Mouse (Mus musculus): ENCODE measurements around the gene Slc25a35. TPM values are rescaled to one million over a fixed set of nuclear protein-coding genes. Genes with fewer than 3 reads are reported as not detected.
A peak's percentile ranks its signal among the peaks of the same experiment; 100 is the strongest.
"Not testable (repeated sequence)": the region's sequence is repeated elsewhere in the genome, so short reads cannot be mapped to it uniquely, and the experiment has no call there.

Gene Slc25a35
- polyA plus RNA-seq, 1 experiment from 2014 or later, result 2.8 TPM

DNA sequence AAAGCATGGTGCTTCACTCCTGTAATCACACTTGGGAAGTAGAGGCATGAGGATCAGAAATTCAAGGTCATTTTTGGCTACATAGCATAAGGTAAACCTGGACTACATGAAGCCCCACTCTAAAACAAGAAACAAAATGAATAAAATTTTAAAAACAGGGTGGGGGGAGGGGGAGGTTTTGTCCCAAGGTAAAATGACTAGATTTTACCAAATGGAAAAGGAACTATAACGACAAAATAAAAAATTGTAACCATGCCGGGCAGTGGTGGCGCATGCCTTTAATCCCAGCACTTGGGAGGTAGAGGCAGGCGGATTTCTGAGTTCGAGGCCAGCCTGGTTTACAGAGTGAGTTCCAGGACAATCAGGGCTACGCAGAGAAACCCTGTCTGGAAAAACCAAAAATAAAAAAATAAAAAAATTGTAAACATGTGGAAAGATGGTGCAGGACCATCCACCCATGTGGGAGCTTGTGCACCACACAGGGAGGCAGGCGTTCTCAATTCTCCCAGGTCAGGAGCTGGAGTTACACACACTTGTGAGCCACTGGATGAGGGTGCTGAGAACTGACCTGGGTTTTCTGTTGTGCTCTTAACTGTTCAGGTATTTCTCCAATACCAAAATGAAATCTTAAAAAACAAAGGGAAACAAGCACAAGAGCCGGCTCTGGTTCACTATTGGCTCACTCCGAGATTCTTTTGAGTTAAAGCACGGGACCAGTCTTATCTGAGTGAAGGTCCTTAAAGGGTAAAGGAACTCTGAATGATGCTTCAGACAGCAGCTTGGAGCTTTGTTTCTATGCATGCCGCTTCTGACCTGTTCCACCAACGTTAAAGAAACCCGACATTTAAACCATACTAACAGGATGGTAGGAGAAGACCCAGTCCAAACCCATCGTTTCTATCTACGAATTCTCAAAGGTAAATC, 42.7 kb downstream of the Slc25a35 start:
- Histone ChIP-seq H3K4me1 (peaks cover 18% of the 10 kb centered on the region), H3K27me3 (no peaks in the 10 kb centered on the region), H3K4me3 (no peak overlapping the region), H3K4me2 (peak overlapping the region; percentile 82), H3K36me3 (no peaks in the 10 kb centered on the region), H3K27ac (no peak overlapping the region), H3K9ac (no peak overlapping the region), H3K9me3 (no peaks in the 10 kb centered on the region)
- 84% methylated on average over 15 of the region's 15 CpGs for WGBS
- no peak for ATAC-seq (ENCODE audit: borderline replicate concordance, extremely low read depth, low FRiP score, low TSS enrichment)

DNA sequence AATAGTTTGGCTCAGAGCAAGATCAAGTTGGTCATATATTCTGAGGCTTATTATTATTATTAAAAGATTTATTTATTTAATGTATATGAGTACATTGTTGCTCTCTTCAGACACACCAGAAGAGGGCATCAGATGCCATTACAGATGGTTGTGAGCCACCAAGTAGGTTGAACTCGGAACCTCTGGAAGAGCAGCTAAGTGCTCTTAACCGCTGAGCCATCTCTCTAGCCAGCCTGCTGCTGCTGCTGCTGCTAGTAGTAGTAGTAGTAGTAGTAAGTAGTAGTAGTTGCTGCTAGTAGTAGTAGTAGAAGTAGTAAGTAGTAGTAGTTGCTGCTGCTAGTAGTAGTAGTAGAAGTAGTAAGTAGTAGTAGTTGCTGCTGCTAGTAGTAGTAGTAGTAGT, 43.5 kb downstream of the Slc25a35 start:
- peaks cover 18% of the 10 kb centered on the region for H3K4me1 ChIP-seq
- H3K4me2 ChIP-seq, result peak overlapping the region; percentile 82
- H3K9me3 ChIP-seq; H3K36me3 ChIP-seq; ATAC-seq (ENCODE audit: borderline replicate concordance, extremely low read depth, low FRiP score, low TSS enrichment); H3K9ac ChIP-seq; H3K27me3 ChIP-seq: not testable (repeated sequence)
- H3K27ac ChIP-seq, result peak overlapping the region; percentile 83; the same call in 1 of the 2 replicates
- peak overlapping the region; percentile 49 for H3K4me3 ChIP-seq
- 53% methylated on average over 2 of the region's 2 CpGs for WGBS

GRCm38 (mm10) chr11:69012071-69012601, 44.2 kb downstream of the Slc25a35 start:
- Histone ChIP-seq H3K4me1 (peaks cover 24% of the 10 kb centered on the region), H3K27ac (peak overlapping the region; percentile 83), H3K4me2 (peak overlapping the region; percentile 82), H3K9ac (peak overlapping the region; percentile 58), H3K36me3 (no peaks in the 10 kb centered on the region), H3K9me3 (no peaks in the 10 kb centered on the region), H3K27me3 (no peaks in the 10 kb centered on the region), H3K4me3 (peak overlapping the region; percentile 49)
- peak; percentile 62; the same call in 1 of the 2 replicates for ATAC-seq (ENCODE audit: borderline replicate concordance, extremely low read depth, low FRiP score, low TSS enrichment)
- WGBS, result 1% methylated on average over 18 of the region's 18 CpGs

GRCm38 (mm10) chr11:69015644-69016441, 47.9 kb downstream of the Slc25a35 start, which contains the start of gene Ctc1:
Gene Ctc1, plus strand, starts transcription at chr11:69015911.
- Histone ChIP-seq H3K4me1 (peaks cover 17% of the 10 kb centered on the region), H3K4me2 (peak within 1 kb of the TSS; percentile 73), H3K27me3 (no peaks in the 10 kb centered on the region), H3K9me3 (no peaks in the 10 kb centered on the region), H3K4me3 (peak within 1 kb of the TSS; percentile 68), H3K36me3 (peaks cover under 1% of the 10 kb centered on the region), H3K9ac (peak within 1 kb of the TSS; percentile 83), H3K27ac (peak within 1 kb of the TSS; percentile 93)
- 2% methylated on average over 38 of the region's 38 CpGs for WGBS
- peak; percentile 94 for ATAC-seq (ENCODE audit: borderline replicate concordance, extremely low read depth, low FRiP score, low TSS enrichment)

- H3K27ac ChIP-seq, result no peak overlapping the region
- peak overlapping the region; percentile 73 for H3K4me2 ChIP-seq
Observed at GRCm38 (mm10) chr11:69016755-69017154, 48.8 kb downstream of the Slc25a35 start.

DNA sequence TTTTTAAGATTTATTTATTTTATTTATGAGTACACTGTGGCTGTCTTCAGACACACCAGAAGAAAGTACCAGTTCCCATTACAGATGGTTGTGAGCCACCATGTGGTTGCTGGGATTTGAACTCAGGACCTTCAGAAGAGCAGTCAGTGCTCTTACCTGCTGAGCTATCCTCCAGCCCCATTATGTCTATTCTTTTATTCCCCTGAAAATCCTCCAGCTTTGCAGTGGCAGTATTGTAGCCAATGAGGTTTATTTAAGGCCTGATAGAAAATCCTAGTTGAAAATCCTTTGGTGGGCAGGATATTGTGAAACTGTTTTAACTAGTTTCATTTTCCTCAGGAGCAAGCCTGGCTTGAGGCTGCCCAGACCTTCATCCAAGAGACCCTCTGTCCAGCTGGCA, 52.8 kb downstream of the Slc25a35 start:
- H3K36me3 ChIP-seq, result peaks cover 48% of the 10 kb centered on the region
- H3K27ac ChIP-seq, result no peak overlapping the region

More at GRCm38 (mm10) chr11:69016755-69017154, 48.8 kb downstream of the Slc25a35 start:
- Histone ChIP-seq H3K4me3 (peak overlapping the region; percentile 68), H3K9ac (peak overlapping the region; percentile 83), H3K27me3 (no peaks in the 10 kb centered on the region), H3K4me1 (peaks cover 13% of the 10 kb centered on the region), H3K9me3 (no peaks in the 10 kb centered on the region), H3K36me3 (peaks cover 10% of the 10 kb centered on the region)
- 47% methylated on average over 3 of the region's 3 CpGs for WGBS
- ATAC-seq (ENCODE audit: borderline replicate concordance, extremely low read depth, low FRiP score, low TSS enrichment), result no peak

More for the DNA sequence above, 52.8 kb downstream of the Slc25a35 start:
- ATAC-seq (ENCODE audit: borderline replicate concordance, extremely low read depth, low FRiP score, low TSS enrichment), result no peak
- no peak overlapping the region for H3K4me3 ChIP-seq
- H3K4me2 ChIP-seq, result no peak overlapping the region
- H3K4me1 ChIP-seq, result peaks cover 7% of the 10 kb centered on the region
- H3K9ac ChIP-seq, result no peak overlapping the region
- H3K27me3 ChIP-seq, result no peaks in the 10 kb centered on the region
- no peaks in the 10 kb centered on the region for H3K9me3 ChIP-seq

Small RNAs within 50 kb of the gene (microRNA-seq; reads per million reads assigned to microRNA genes)
- 3.5 reads per million, percentile 16 among the genes with 10 or more reads in this experiment for gene Mir3062

Other genes starting within 250 kb of the Slc25a35 start
- gene Ndel1, start 96.3 kb upstream of the Slc25a35 start, polyA plus RNA-seq (2015; fragmentation: Nextera tagmentation; extraction: Ambion mirVana), result 72.8 and 77.1 TPM in 2 replicates
- gene Rnf222, start 79.6 kb upstream of the Slc25a35 start, polyA plus RNA-seq (2015; fragmentation: Nextera tagmentation; extraction: Ambion mirVana), result 0.16 TPM in 2 replicates
- 880 and 922 TPM in 2 replicates for gene Rpl26, start 66.5 kb upstream of the Slc25a35 start, polyA plus RNA-seq (2015; fragmentation: Nextera tagmentation; extraction: Ambion mirVana)
- not detected in 2 replicates for gene Odf4, start 41.0 kb upstream of the Slc25a35 start, polyA plus RNA-seq (2015; fragmentation: Nextera tagmentation; extraction: Ambion mirVana)
- gene Arhgef15, start 10.7 kb upstream of the Slc25a35 start, polyA plus RNA-seq (2015; fragmentation: Nextera tagmentation; extraction: Ambion mirVana), result 21.2 and 24.4 TPM in 2 replicates
- 46.2 and 46.6 TPM in 2 replicates for gene Rangrf, start 7.1 kb downstream of the Slc25a35 start, polyA plus RNA-seq (2015; fragmentation: Nextera tagmentation; extraction: Ambion mirVana)
- gene Pfas, start 40.3 kb downstream of the Slc25a35 start, polyA plus RNA-seq (2015; fragmentation: Nextera tagmentation; extraction: Ambion mirVana), result 31.4 and 33.4 TPM in 2 replicates
- gene Ctc1, start 47.8 kb downstream of the Slc25a35 start, polyA plus RNA-seq (2015; fragmentation: Nextera tagmentation; extraction: Ambion mirVana), result 53.3 and 54.7 TPM in 2 replicates
- gene Aurkb, start 77.5 kb downstream of the Slc25a35 start, polyA plus RNA-seq (2015; fragmentation: Nextera tagmentation; extraction: Ambion mirVana), result 207 and 211 TPM in 2 replicates
- gene Borcs6, start 91.6 kb downstream of the Slc25a35 start, polyA plus RNA-seq (2015; fragmentation: Nextera tagmentation; extraction: Ambion mirVana), result 9.1 and 10.3 TPM in 2 replicates
- gene Tmem107, start 102.7 kb downstream of the Slc25a35 start, polyA plus RNA-seq (2015; fragmentation: Nextera tagmentation; extraction: Ambion mirVana), result 69.3 and 71.1 TPM in 2 replicates
- gene Vamp2, start 120.4 kb downstream of the Slc25a35 start, polyA plus RNA-seq (2015; fragmentation: Nextera tagmentation; extraction: Ambion mirVana), result 61.6 and 66.6 TPM in 2 replicates
- 21.7 and 24.0 TPM in 2 replicates for gene Per1, start 127.1 kb downstream of the Slc25a35 start, polyA plus RNA-seq (2015; fragmentation: Nextera tagmentation; extraction: Ambion mirVana)
- 0.52 and 0.60 TPM in 2 replicates for gene Hes7, start 152.3 kb downstream of the Slc25a35 start, polyA plus RNA-seq (2015; fragmentation: Nextera tagmentation; extraction: Ambion mirVana)
- gene 9130213A22Rik, start 154.5 kb downstream of the Slc25a35 start, polyA plus RNA-seq (2015; fragmentation: Nextera tagmentation; extraction: Ambion mirVana), result 0.36 and 0.57 TPM in 2 replicates
- gene Aloxe3, start 157.8 kb downstream of the Slc25a35 start, polyA plus RNA-seq (2015; fragmentation: Nextera tagmentation; extraction: Ambion mirVana), result 0.16 and 0.53 TPM in 2 replicates
- gene Alox12b, start 188.9 kb downstream of the Slc25a35 start, polyA plus RNA-seq (2015; fragmentation: Nextera tagmentation; extraction: Ambion mirVana), result not detected in 2 replicates
- gene Alox8, start 229.7 kb downstream of the Slc25a35 start, polyA plus RNA-seq (2015; fragmentation: Nextera tagmentation; extraction: Ambion mirVana), result 0.29 and 0.67 TPM in 2 replicates

Measured in lung, embryonic 15.5 days (tissue).